Mouse (Mus musculus) cerebellum, adult 2 months (tissue): ENCODE measurements around the gene Fut2.

Source experiments
- CTCF ChIP-seq: fragments of 200-500 bp; IDR thresholded peaks from 2 replicates; pipeline ENCODE4 v1.5.1; 2011; ENCODE audit warnings: low read depth, mild to moderate bottlenecking, control low read depth, low read length, moderate library complexity, borderline replicate concordance; ENCODE audit not compliant: insufficient read depth
- POLR2A ChIP-seq: fragments of 200-500 bp; IDR thresholded peaks from 2 replicates; pipeline ENCODE4 v1.6.1; 2011; ENCODE audit warnings: low read length, control low read depth, borderline replicate concordance; ENCODE audit not compliant: insufficient read depth

DNA sequence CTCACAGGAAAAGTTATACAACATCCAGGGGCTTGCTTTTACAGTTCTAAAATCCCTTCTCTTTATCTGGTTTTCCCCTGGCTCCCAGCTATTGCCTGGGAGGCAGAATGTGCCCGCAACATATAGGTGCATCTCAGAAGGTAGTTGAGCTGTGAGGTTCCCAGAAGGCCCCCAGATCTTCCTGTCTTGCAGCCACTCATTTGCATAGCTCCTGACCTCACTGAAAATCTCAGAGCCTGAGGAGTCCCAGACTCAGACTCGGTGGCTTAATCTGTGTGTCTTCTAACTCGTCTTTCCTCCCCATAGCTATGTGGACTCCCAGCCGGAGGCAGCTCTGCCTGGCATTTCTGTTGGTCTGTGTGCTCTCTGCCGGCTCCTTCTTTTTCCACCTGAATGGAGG lies 47.9 kb downstream of the Fut2 start:
- TF ChIP-seq CTCF = no peak
- TF ChIP-seq POLR2A = no peak
